Mouse (Mus musculus) bone marrow macrophage, adult 2 months (primary cell): ENCODE data around the gene Crygs.

Experiments
- CTCF ChIP-seq: IDR thresholded peaks from 2 replicates; pipeline ENCODE4 v1.5.1; 2012; ENCODE audit warnings: low read depth, mild to moderate bottlenecking, low read length, moderate library complexity
- POLR2A ChIP-seq: IDR thresholded peaks from 2 replicates; pipeline ENCODE4 v1.6.1; 2012; ENCODE audit warnings: mild to moderate bottlenecking, low read depth, low read length, borderline replicate concordance

DNA sequence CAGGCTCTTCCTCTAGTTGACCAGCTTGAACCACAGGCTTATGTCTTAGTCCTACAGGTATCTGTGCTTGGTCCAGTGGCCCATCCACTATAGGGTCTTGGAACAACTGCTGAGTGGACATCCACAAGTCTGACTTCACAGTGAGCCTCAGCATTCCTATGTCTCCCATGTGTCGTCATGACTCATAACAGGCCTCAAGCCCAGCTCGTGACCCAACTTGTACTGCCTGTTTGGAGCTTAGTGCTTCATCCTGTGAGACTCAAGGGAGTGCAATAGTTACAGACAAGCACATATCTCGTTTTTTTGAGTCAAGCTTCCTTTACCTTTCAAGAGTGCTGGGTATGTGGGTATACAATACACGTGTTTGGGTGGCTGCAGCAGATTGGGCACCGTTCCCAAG is 28.7 kb downstream of the Crygs start:
- no peak for TF ChIP-seq CTCF
- TF ChIP-seq POLR2A, result no peak
